Mouse (Mus musculus): ENCODE measurements around the gene Tmcc3.
"Not testable (repeated sequence)": the region's sequence is repeated elsewhere in the genome, so short reads cannot be mapped to it uniquely, and the experiment has no call there.

Gene Tmcc3

GRCm38 (mm10) chr10:94595705-94596104, 284.0 kb downstream of the Tmcc3 start:
- peak in 1 of 2 experiments; percentile 37 for DNase-seq

GRCm38 (mm10) chr10:94599846-94600245, 288.1 kb downstream of the Tmcc3 start:
- not testable (repeated sequence) for DNase-seq

GRCm38 (mm10) chr10:94601034-94601433, 289.3 kb downstream of the Tmcc3 start:
- no peak for DNase-seq

- DNase-seq: no peak
Measured at GRCm38 (mm10) chr10:94605491-94605890, 293.7 kb downstream of the Tmcc3 start.

GRCm38 (mm10) chr10:94609309-94609777, 297.6 kb downstream of the Tmcc3 start:
- peak; percentile 87 to 91 for DNase-seq

- DNase-seq: peak; percentile 70 to 71
Measured at GRCm38 (mm10) chr10:94611228-94611968, 299.6 kb downstream of the Tmcc3 start.

GRCm38 (mm10) chr10:94611969-94612440, 300.3 kb downstream of the Tmcc3 start:
- DNase-seq: peak; percentile 82

- DNase-seq: no peak
Measured at GRCm38 (mm10) chr10:94619586-94619985, 307.8 kb downstream of the Tmcc3 start.

GRCm38 (mm10) chr10:94620561-94620960, 308.8 kb downstream of the Tmcc3 start:
- no peak for DNase-seq

GRCm38 (mm10) chr10:94621420-94622225, 309.9 kb downstream of the Tmcc3 start:
- peak; percentile 67 to 69 for DNase-seq

- DNase-seq: no peak
Measured at GRCm38 (mm10) chr10:94622281-94622680, 310.5 kb downstream of the Tmcc3 start.

- no peak for DNase-seq
Measured at GRCm38 (mm10) chr10:94622828-94623227, 311.1 kb downstream of the Tmcc3 start.

GRCm38 (mm10) chr10:94623617-94624016, 311.9 kb downstream of the Tmcc3 start:
- peak; percentile 93 to 97 for DNase-seq

- no peak for DNase-seq
Measured at GRCm38 (mm10) chr10:94625036-94625435, 313.3 kb downstream of the Tmcc3 start.

- DNase-seq: no peak
Measured at GRCm38 (mm10) chr10:94625606-94626005, 313.9 kb downstream of the Tmcc3 start.

- no peak for DNase-seq
Measured at GRCm38 (mm10) chr10:94630771-94631280, 319.1 kb downstream of the Tmcc3 start.

GRCm38 (mm10) chr10:94631541-94632113, 319.9 kb downstream of the Tmcc3 start:
- DNase-seq: no peak

GRCm38 (mm10) chr10:94632245-94632644, 320.5 kb downstream of the Tmcc3 start:
- DNase-seq: no peak

- no peak for DNase-seq
Measured at GRCm38 (mm10) chr10:94638599-94638998, 326.9 kb downstream of the Tmcc3 start.

GRCm38 (mm10) chr10:94639281-94639680, 327.5 kb downstream of the Tmcc3 start:
- DNase-seq: no peak

GRCm38 (mm10) chr10:94640067-94640466, 328.3 kb downstream of the Tmcc3 start:
- DNase-seq: no peak
